ENCODE assay signal across 22 mouse cellular contexts in the genomic region with DNA sequence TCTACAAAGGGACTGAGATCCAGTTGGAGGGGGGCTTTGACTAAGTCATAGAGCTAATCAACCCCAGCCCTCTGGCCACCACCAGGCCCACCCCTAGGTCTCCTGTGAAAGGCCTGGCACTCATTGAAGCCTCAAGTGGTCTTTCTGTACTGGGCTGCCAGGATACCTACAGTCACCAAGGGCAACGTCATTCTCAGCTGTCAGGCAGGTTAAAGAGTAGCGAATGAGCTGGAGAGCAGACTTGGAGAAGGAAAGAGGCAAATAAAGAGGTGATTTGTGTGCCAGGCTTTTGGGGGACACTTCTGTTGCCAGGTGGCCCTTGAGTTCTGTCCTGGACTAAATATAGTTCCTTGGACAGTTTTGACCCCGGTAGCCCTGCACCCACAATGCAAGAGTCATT.
DNase-seq lines count a peak whose midpoint lies in the region; ATAC-seq and TF ChIP-seq lines count a peak whose summit lies in the region.
"Had no signal": no experiment of that assay in that cellular context is flagged by ENCODE, and none has a peak within 500 bp of the region (broad histone marks: within the 10 kb centered on the region; RNA-seq: fewer than 3 reads in every experiment).

No protein-coding gene starts in this region.

- WGBS in hindbrain, postnatal 0 days = 55% methylated on average over 3 of the region's 3 CpGs
- WGBS in hindbrain, embryonic 13.5 days = 61% methylated on average over 3 of the region's 3 CpGs
- 80% methylated on average over 3 of the region's 3 CpGs for WGBS in midbrain, postnatal 0 days
- WGBS in midbrain, embryonic 14.5 days = 76% methylated on average over 3 of the region's 3 CpGs

- H3K27me3 ChIP-seq in hindbrain, postnatal 0 days (ENCODE audit: insufficient read depth, low read length) = no peaks in the 10 kb centered on the region
- 0 out of 2 replicates have a peak, but pooled peaks cover 8% of the 10 kb centered on the region for H3K27me3 ChIP-seq in hindbrain, embryonic 13.5 days
- H3K27me3 ChIP-seq in midbrain, postnatal 0 days (ENCODE audit: insufficient read depth, low read length) = 0 out of 2 replicates have a peak, but pooled peaks cover under 1% of the 10 kb centered on the region
- H3K27me3 ChIP-seq in midbrain, embryonic 14.5 days (ENCODE audit: control insufficient read depth, insufficient read depth, low read length) = no peaks in the 10 kb centered on the region

- H3K4me2 ChIP-seq in hindbrain, postnatal 0 days (ENCODE audit: low read depth, low read length) = no peak overlapping the region
- no peak overlapping the region for H3K4me2 ChIP-seq in hindbrain, embryonic 13.5 days
- H3K4me2 ChIP-seq in midbrain, postnatal 0 days (ENCODE audit: low read depth, low read length, poor library complexity, severe bottlenecking) = no peak overlapping the region
- no peak overlapping the region for H3K4me2 ChIP-seq in midbrain, embryonic 14.5 days (ENCODE audit: low read length)
- H3K4me2 ChIP-seq: embryonic facial prominence, embryonic 13.5 days; forebrain, embryonic 12.5 days; limb, embryonic 13.5 days; liver, embryonic 12.5 days; stomach, embryonic 15.5 days had no signal

- H3K27ac ChIP-seq in hindbrain, postnatal 0 days = no peak overlapping the region
- no peak overlapping the region for H3K27ac ChIP-seq in hindbrain, embryonic 13.5 days
- no peak overlapping the region for H3K27ac ChIP-seq in midbrain, postnatal 0 days (ENCODE audit: low read depth, low read length)
- no peak overlapping the region for H3K27ac ChIP-seq in midbrain, embryonic 14.5 days (replicated peaks; ENCODE audit: low read depth, low read length)
- H3K27ac ChIP-seq: embryonic facial prominence, embryonic 13.5 days; forebrain, embryonic 12.5 days; gastrocnemius, adult 2 months; limb, embryonic 13.5 days; liver, embryonic 12.5 days; macrophage; stomach, embryonic 15.5 days had no signal

- H3K9ac ChIP-seq in hindbrain, postnatal 0 days (replicated peaks; ENCODE audit: low read length) = no peak overlapping the region
- no peak overlapping the region for H3K9ac ChIP-seq in hindbrain, embryonic 13.5 days
- no peak overlapping the region for H3K9ac ChIP-seq in midbrain, postnatal 0 days (replicated peaks; ENCODE audit: low read length, poor library complexity, severe bottlenecking)
- no peak overlapping the region for H3K9ac ChIP-seq in midbrain, embryonic 14.5 days (replicated peaks; ENCODE audit: low read length)
- H3K9ac ChIP-seq: embryonic facial prominence, embryonic 13.5 days; forebrain, embryonic 12.5 days; limb, embryonic 13.5 days; liver, embryonic 12.5 days; stomach, embryonic 15.5 days had no signal

- intact Hi-C loops in heart, postnatal 36 days (cut with DNase I) = no loop called here

- no peaks in the 10 kb centered on the region for H3K9me3 ChIP-seq in hindbrain, postnatal 0 days (ENCODE audit: low read length)
- H3K9me3 ChIP-seq in hindbrain, embryonic 13.5 days = no peaks in the 10 kb centered on the region
- no peaks in the 10 kb centered on the region for H3K9me3 ChIP-seq in midbrain, postnatal 0 days (ENCODE audit: low read length)
- no peaks in the 10 kb centered on the region for H3K9me3 ChIP-seq in midbrain, embryonic 14.5 days (ENCODE audit: control insufficient read depth, low read length)
- H3K9me3 ChIP-seq: embryonic facial prominence, embryonic 13.5 days; forebrain, embryonic 12.5 days; limb, embryonic 13.5 days; liver, embryonic 12.5 days; stomach, embryonic 15.5 days had no signal

- TF ChIP-seq CTCF in hindbrain, postnatal 0 days (IDR thresholded peaks at IDR 0.05; ENCODE audit: low read depth) = no peak
- no peak for TF ChIP-seq CTCF in midbrain, postnatal 0 days (IDR thresholded peaks at IDR 0.05)

- no peaks in the 10 kb centered on the region for H3K36me3 ChIP-seq in hindbrain, postnatal 0 days (ENCODE audit: insufficient read depth, low read length)
- no peaks in the 10 kb centered on the region for H3K36me3 ChIP-seq in hindbrain, embryonic 13.5 days
- no peaks in the 10 kb centered on the region for H3K36me3 ChIP-seq in midbrain, postnatal 0 days (ENCODE audit: insufficient read depth, low read length)
- no peaks in the 10 kb centered on the region for H3K36me3 ChIP-seq in midbrain, embryonic 14.5 days (ENCODE audit: control insufficient read depth, insufficient read depth, low read length)
- H3K36me3 ChIP-seq: embryonic facial prominence, embryonic 13.5 days; forebrain, embryonic 12.5 days; limb, embryonic 13.5 days; liver, embryonic 12.5 days; stomach, embryonic 15.5 days had no signal

- H3K4me1 ChIP-seq in hindbrain, postnatal 0 days (ENCODE audit: insufficient read depth, low read length) = no peaks in the 10 kb centered on the region; the same call in 1 of the 2 replicates
- no peaks in the 10 kb centered on the region for H3K4me1 ChIP-seq in hindbrain, embryonic 13.5 days (replicated peaks)
- no peaks in the 10 kb centered on the region for H3K4me1 ChIP-seq in midbrain, postnatal 0 days (ENCODE audit: insufficient read depth, low read length)
- no peaks in the 10 kb centered on the region for H3K4me1 ChIP-seq in midbrain, embryonic 14.5 days (ENCODE audit: control insufficient read depth, insufficient read depth, low read length)
- H3K4me1 ChIP-seq: embryonic facial prominence, embryonic 13.5 days; liver, embryonic 12.5 days; stomach, embryonic 15.5 days had no signal

- peak; percentile 3 for DNase-seq in cerebellum, adult 9-10 months
- DNase-seq in cerebellum, postnatal 25 days = no peak
- DNase-seq in hindbrain, postnatal 0 days (ENCODE audit: low spot score) = peak; percentile 42
- DNase-seq in midbrain, postnatal 0 days (ENCODE audit: low spot score) = peak; percentile 48
- no peak for DNase-seq in midbrain, embryonic 14.5 days
- no peak for DNase-seq in heart, postnatal 36 days
- DNase-seq: adrenal gland, postnatal 14 days; cerebellum, postnatal 36 days; embryo, embryonic 11 days; gastrocnemius, adult 2 months; kidney, postnatal 4 days; layer of hippocampus, adult 9-11 months; thymus, postnatal 36 days had no signal

- ATAC-seq in hindbrain, postnatal 0 days = peak; percentile 79; the same call in 1 of the 2 replicates
- ATAC-seq in hindbrain, embryonic 13.5 days (ENCODE audit: low FRiP score) = no peak
- 0 out of 2 replicates have a peak, but pooled peaks have one; percentile 54 for ATAC-seq in midbrain, postnatal 0 days (ENCODE audit: low FRiP score)
- no peak for ATAC-seq in midbrain, embryonic 14.5 days (ENCODE audit: low FRiP score, low TSS enrichment)
- ATAC-seq: liver, embryonic 12.5 days; midbrain, embryonic 16.5 days had no signal

- no peak overlapping the region for H3K4me3 ChIP-seq in hindbrain, postnatal 0 days (ENCODE audit: low read length)
- no peak overlapping the region for H3K4me3 ChIP-seq in hindbrain, embryonic 13.5 days
- no peak overlapping the region for H3K4me3 ChIP-seq in midbrain, postnatal 0 days (ENCODE audit: low read depth, low read length)
- H3K4me3 ChIP-seq in midbrain, embryonic 14.5 days (replicated peaks; ENCODE audit: low read depth, low read length) = no peak overlapping the region
- H3K4me3 ChIP-seq: embryonic facial prominence, embryonic 13.5 days; erythroblast, embryonic 14.5 days; forebrain, embryonic 12.5 days; gastrocnemius, adult 2 months; limb, embryonic 13.5 days; liver, embryonic 12.5 days; stomach, embryonic 15.5 days had no signal

Comparison
In these comparisons a context has a peak if more than half of its experiments do, and no peak if none do; other contexts are left out.
1. DNase-seq: peak in cerebellum, adult 9-10 months (single experiment), hindbrain, postnatal 0 days (single experiment) and midbrain, postnatal 0 days (single experiment); none in cerebellum, postnatal 25 days (0 of 2), midbrain, embryonic 14.5 days (single experiment) and heart, postnatal 36 days (0 of 2).
2. ATAC-seq: peak in hindbrain, postnatal 0 days (single experiment) and midbrain, postnatal 0 days (single experiment); none in hindbrain, embryonic 13.5 days (single experiment) and midbrain, embryonic 14.5 days (single experiment).